Mouse (Mus musculus) liver, adult 2 months (tissue): ENCODE data around the gene Mlh1.

Experiments
- CTCF ChIP-seq: fragments of 200-500 bp; IDR thresholded peaks from 2 replicates; pipeline ENCODE4 v1.5.1; 2011; ENCODE audit warnings: low read depth, low read length, control low read depth
- POLR2A ChIP-seq: fragments of 200-500 bp; IDR thresholded peaks from 2 replicates; pipeline ENCODE4 v1.6.1; 2011; ENCODE audit warnings: low read length, control low read depth; ENCODE audit not compliant: insufficient read depth; ENCODE audit errors: extremely low read depth

- TF ChIP-seq CTCF (no peak), POLR2A (no peak)
Observed at GRCm38 (mm10) chr9:111211122-111212041, 60.2 kb downstream of the Mlh1 start.
